8 mouse cellular contexts compared by ENCODE assay signal in genomic region chr4:105245479-105245944, GRCm38 (mm10).
DNase-seq lines count a peak whose midpoint lies in the region; ATAC-seq lines count a peak whose summit lies in the region.

No protein-coding gene starts in this region.

- H3K27ac ChIP-seq in hindbrain, embryonic 16.5 days (ENCODE audit: low read depth, low read length) = peak overlapping the region; percentile 54

- peaks cover 12% of the 10 kb centered on the region for H3K4me1 ChIP-seq in hindbrain, embryonic 16.5 days (ENCODE audit: control insufficient read depth, insufficient read depth, low read depth, low read length)

- peak overlapping the region; percentile 59 for H3K4me2 ChIP-seq in hindbrain, embryonic 16.5 days (ENCODE audit: low read length)

- no peaks in the 10 kb centered on the region for H3K36me3 ChIP-seq in hindbrain, embryonic 16.5 days (ENCODE audit: control insufficient read depth, insufficient read depth, low read length)

- 3% methylated on average over 18 of the region's 18 CpGs for WGBS in hindbrain, embryonic 16.5 days

- H3K27me3 ChIP-seq in hindbrain, embryonic 16.5 days (replicated peaks; ENCODE audit: control insufficient read depth, insufficient read depth, low read length) = no peaks in the 10 kb centered on the region

- peak overlapping the region; percentile 26 for H3K4me3 ChIP-seq in hindbrain, embryonic 16.5 days (ENCODE audit: low read length)

- H3K9me3 ChIP-seq in hindbrain, embryonic 16.5 days (ENCODE audit: control insufficient read depth, low read length) = no peaks in the 10 kb centered on the region

- DNase-seq in R1 (ENCODE audit: low read depth, low spot score) = peak; percentile 90
- DNase-seq in cerebellum, postnatal 14 days = peak; percentile 33 to 39
- DNase-seq in gastrocnemius, adult 18-20 months (ENCODE audit: low spot score) = peak; percentile 41
- peak; percentile 56 for DNase-seq in left cerebral cortex, adult 11 months (ENCODE audit: low spot score)
- peak; percentile 79 for DNase-seq in lung, postnatal 10 days
- peak; percentile 80 for DNase-seq in retina, postnatal 1 day
- DNase-seq in c-Kit-positive CD71-positive TER-119-positive erythroid progenitor cells, embryonic 14.5 days (ENCODE audit: low spot score) = no peak

- peak; percentile 92 for ATAC-seq in hindbrain, embryonic 16.5 days

- H3K9ac ChIP-seq in hindbrain, embryonic 16.5 days (ENCODE audit: low read depth, low read length) = peak overlapping the region; percentile 61
